Mouse (Mus musculus) hindbrain, embryonic 16.5 days (tissue): ENCODE results near the gene Angptl7. TPM values are rescaled to one million over a fixed set of nuclear protein-coding genes. Genes with fewer than 3 reads are reported as not detected.

Experiments
- ATAC-seq: fragments of 200-750 bp; cut with Nextera tagmentation; 2 replicates; pipeline ENCODE4 v1.8.0; 2017; ENCODE audit warnings: moderate TSS enrichment, moderate library complexity
- H3K27ac ChIP-seq: fragments of 300-500 bp; sonication (generic); 2 replicates; pipeline ENCODE4 v1.5.1; 2014; ENCODE audit warnings: low read depth, mild to moderate bottlenecking, control low read depth, low read length, moderate library complexity
- H3K27me3 ChIP-seq: fragments of 300-500 bp; sonication (generic); replicated peaks from 2 replicates; pipeline ENCODE4 v1.6.1; 2014; ENCODE audit warnings: low read length; ENCODE audit not compliant: control insufficient read depth, insufficient read depth
- H3K36me3 ChIP-seq: fragments of 300-500 bp; sonication (generic); 2 replicates; pipeline ENCODE4 v1.6.1; 2014; ENCODE audit warnings: mild to moderate bottlenecking, low read length, moderate library complexity, mixed read lengths; ENCODE audit not compliant: control insufficient read depth, insufficient read depth
- H3K4me1 ChIP-seq: fragments of 300-500 bp; sonication (generic); 2 replicates; pipeline ENCODE4 v1.6.1; 2014; ENCODE audit warnings: low read depth, low read length; ENCODE audit not compliant: control insufficient read depth, insufficient read depth
- H3K4me2 ChIP-seq: fragments of 300-500 bp; sonication (generic); 2 replicates; pipeline ENCODE4 v1.6.1; 2014; ENCODE audit warnings: mild to moderate bottlenecking, low read length, control low read depth, moderate library complexity
- H3K4me3 ChIP-seq: fragments of 300-500 bp; sonication (generic); 2 replicates; pipeline ENCODE4 v1.5.1; 2014; ENCODE audit warnings: mild to moderate bottlenecking, low read length, control low read depth, moderate library complexity
- H3K9ac ChIP-seq: fragments of 300-500 bp; sonication (generic); 2 replicates; pipeline ENCODE4 v1.6.1; 2014; ENCODE audit warnings: low read depth, mild to moderate bottlenecking, control low read depth, low read length, moderate library complexity
- H3K9me3 ChIP-seq: fragments of 300-500 bp; sonication (generic); 2 replicates; pipeline ENCODE4 v1.6.1; 2014; ENCODE audit warnings: mild to moderate bottlenecking, low read length, moderate library complexity; ENCODE audit not compliant: control insufficient read depth
- WGBS: fragments of 180-500 bp; shearing (Covaris S2); extraction: QIAGEN DNeasy Blood & Tissue Kit; methylation state at CpG from one replicate; pipeline ENCODE4 v1.1.7; 2014; 5-methylcytosine and 5-hydroxymethylcytosine counted together
- polyA plus RNA-seq: library from polyadenylated mRNA; unstranded; fragments of >200 nt; fragmentation: Nextera tagmentation; extraction: Ambion mirVana; gene quantifications from 2 replicates; pipeline ENCODE4 v1.2.1, GENCODE M21; 2015

The Angptl7 gene
- polyA plus RNA-seq = 0.23 and 0.24 TPM in 2 replicates

- no peak for ATAC-seq
- H3K4me3 ChIP-seq = no peak within 1 kb of the TSS
These were observed at the start of gene Angptl7 for GRCm38 (mm10) chr4:148500410-148500867. TSS of gene Angptl7 (minus strand) at chr4:148500460.

GRCm38 (mm10) chr4:148549106-148549505 lies 48.8 kb upstream of the Angptl7 start:
- H3K27me3 ChIP-seq = no peaks in the 10 kb centered on the region
- peaks cover 66% of the 10 kb centered on the region for H3K36me3 ChIP-seq
- 88% methylated on average over 4 of the region's 4 CpGs for WGBS

More at GRCm38 (mm10) chr4:148500410-148500867, at the start of gene Angptl7:
- H3K36me3 ChIP-seq = peaks cover 18% of the 10 kb centered on the region
- peaks cover 4% of the 10 kb centered on the region for H3K4me1 ChIP-seq
- no peak within 1 kb of the TSS for H3K27ac ChIP-seq
- no peaks in the 10 kb centered on the region for H3K9me3 ChIP-seq
- no peak within 1 kb of the TSS for H3K9ac ChIP-seq
- no peaks in the 10 kb centered on the region for H3K27me3 ChIP-seq
- no peak within 1 kb of the TSS for H3K4me2 ChIP-seq
- WGBS = 65% methylated on average over 4 of the region's 4 CpGs

GRCm38 (mm10) chr4:148535876-148536275 lies 35.6 kb upstream of the Angptl7 start:
- H3K4me2 ChIP-seq = no peak overlapping the region
- H3K4me3 ChIP-seq = no peak overlapping the region
- WGBS = 78% methylated on average over 3 of the region's 3 CpGs
- H3K9ac ChIP-seq = no peak overlapping the region
- ATAC-seq = no peak
- H3K27ac ChIP-seq = no peak overlapping the region
- H3K4me1 ChIP-seq = no peaks in the 10 kb centered on the region
- H3K9me3 ChIP-seq = no peaks in the 10 kb centered on the region
- peaks cover 71% of the 10 kb centered on the region for H3K36me3 ChIP-seq
- no peaks in the 10 kb centered on the region for H3K27me3 ChIP-seq

More at GRCm38 (mm10) chr4:148549106-148549505, 48.8 kb upstream of the Angptl7 start:
- Histone ChIP-seq H3K4me3 (no peak overlapping the region), H3K9me3 (no peaks in the 10 kb centered on the region), H3K4me1 (no peaks in the 10 kb centered on the region), H3K27ac (no peak overlapping the region), H3K4me2 (no peak overlapping the region), H3K9ac (no peak overlapping the region)
- ATAC-seq = no peak

GRCm38 (mm10) chr4:148533613-148534328 lies 33.5 kb upstream of the Angptl7 start:
- Histone ChIP-seq H3K9ac (no peak overlapping the region), H3K4me3 (no peak overlapping the region), H3K27me3 (no peaks in the 10 kb centered on the region), H3K4me1 (no peaks in the 10 kb centered on the region), H3K36me3 (peaks cover 64% of the 10 kb centered on the region), H3K4me2 (no peak overlapping the region), H3K9me3 (no peaks in the 10 kb centered on the region), H3K27ac (no peak overlapping the region)
- peak; percentile 89 for ATAC-seq
- 77% methylated on average over 12 of the region's 12 CpGs for WGBS

- ATAC-seq = no peak
These were observed 32.3 kb upstream of the Angptl7 start for GRCm38 (mm10) chr4:148532516-148532915.

GRCm38 (mm10) chr4:148531341-148531740 lies 31.1 kb upstream of the Angptl7 start:
- peaks cover 56% of the 10 kb centered on the region for H3K36me3 ChIP-seq
- WGBS = 59% methylated on average over 4 of the region's 4 CpGs
- H3K27ac ChIP-seq = no peak overlapping the region
- H3K4me3 ChIP-seq = no peak overlapping the region
- H3K4me1 ChIP-seq = no peaks in the 10 kb centered on the region
- H3K9me3 ChIP-seq = no peaks in the 10 kb centered on the region
- no peak overlapping the region for H3K9ac ChIP-seq
- H3K4me2 ChIP-seq = no peak overlapping the region
- H3K27me3 ChIP-seq = no peaks in the 10 kb centered on the region
- ATAC-seq = no peak

More at GRCm38 (mm10) chr4:148532516-148532915, 32.3 kb upstream of the Angptl7 start:
- Histone ChIP-seq H3K9me3 (no peaks in the 10 kb centered on the region), H3K4me2 (no peak overlapping the region), H3K9ac (no peak overlapping the region), H3K27ac (no peak overlapping the region), H3K4me1 (no peaks in the 10 kb centered on the region), H3K36me3 (peaks cover 60% of the 10 kb centered on the region), H3K27me3 (no peaks in the 10 kb centered on the region), H3K4me3 (no peak overlapping the region)
- 81% methylated on average over 3 of the region's 3 CpGs for WGBS

- no peaks in the 10 kb centered on the region for H3K9me3 ChIP-seq
- no peaks in the 10 kb centered on the region for H3K4me1 ChIP-seq
- peaks cover 59% of the 10 kb centered on the region for H3K36me3 ChIP-seq
- H3K9ac ChIP-seq = no peak overlapping the region
- 86% methylated on average over 6 of the region's 6 CpGs for WGBS
- no peak for ATAC-seq
- no peak overlapping the region for H3K4me3 ChIP-seq
- no peak overlapping the region for H3K4me2 ChIP-seq
- H3K27ac ChIP-seq = no peak overlapping the region
- no peaks in the 10 kb centered on the region for H3K27me3 ChIP-seq
These were observed 30.5 kb upstream of the Angptl7 start for GRCm38 (mm10) chr4:148530778-148531177.

- 94% methylated on average over 5 of the region's 5 CpGs for WGBS
These were observed 30.1 kb upstream of the Angptl7 start for GRCm38 (mm10) chr4:148530351-148530750.

GRCm38 (mm10) chr4:148527158-148527910 lies 27.1 kb upstream of the Angptl7 start:
- Histone ChIP-seq H3K36me3 (peaks cover 49% of the 10 kb centered on the region), H3K4me3 (no peak overlapping the region), H3K9me3 (no peaks in the 10 kb centered on the region), H3K9ac (no peak overlapping the region), H3K27me3 (no peaks in the 10 kb centered on the region), H3K4me2 (no peak overlapping the region), H3K27ac (no peak overlapping the region), H3K4me1 (no peaks in the 10 kb centered on the region)
- no peak for ATAC-seq
- 91% methylated on average over 10 of the region's 10 CpGs for WGBS

More at GRCm38 (mm10) chr4:148530351-148530750, 30.1 kb upstream of the Angptl7 start:
- Histone ChIP-seq H3K27me3 (no peaks in the 10 kb centered on the region), H3K4me3 (no peak overlapping the region), H3K9me3 (no peaks in the 10 kb centered on the region), H3K4me1 (no peaks in the 10 kb centered on the region), H3K27ac (no peak overlapping the region), H3K36me3 (peaks cover 64% of the 10 kb centered on the region), H3K9ac (no peak overlapping the region), H3K4me2 (no peak overlapping the region)
- no peak for ATAC-seq
